Mouse (Mus musculus) lung, postnatal 0 days (tissue): ENCODE measurements around the gene Bola1.

Source experiments
- CTCF ChIP-seq: IDR thresholded peaks from 2 replicates; pipeline ENCODE4 v1.5.1; 2016; ENCODE audit warnings: antibody characterized with exemption, mild to moderate bottlenecking
- EP300 ChIP-seq: IDR thresholded peaks from 2 replicates; pipeline ENCODE4 v1.6.1; 2016; ENCODE audit warnings: antibody characterized with exemption, mild to moderate bottlenecking, control low read depth

- TF ChIP-seq CTCF (peak; percentile 14; the same call in 1 of the 2 replicates), EP300 (no peak)
Observed at GRCm38 (mm10) chr3:96195616-96196313, 23.7 kb downstream of the Bola1 start.
